Mouse (Mus musculus) cortical plate, adult 2 months (tissue): ENCODE data around the gene Tbccd1.

ENCODE experiments used
- CTCF ChIP-seq: fragments of 200-500 bp; IDR thresholded peaks from 2 replicates; pipeline ENCODE4 v1.5.1; 2011; ENCODE audit warnings: mild to moderate bottlenecking, control low read depth, low read length; ENCODE audit not compliant: insufficient read depth; ENCODE audit errors: extremely low read depth
- POLR2A ChIP-seq: fragments of 200-500 bp; IDR thresholded peaks from 2 replicates; pipeline ENCODE4 v1.6.1; 2011; ENCODE audit warnings: mild to moderate bottlenecking, low read length, control low read depth; ENCODE audit not compliant: insufficient read depth; ENCODE audit errors: extremely low read depth

- peak; percentile 73 for TF ChIP-seq POLR2A
- TF ChIP-seq CTCF, result no peak
These were observed at the start of gene Tbccd1, which contains the start of gene Dnajb11 for GRCm38 (mm10) chr16:22857431-22858113.
